Mouse (Mus musculus) ES-CJ7 (cell line): Measurements from ENCODE around the gene Kdelc1.

ENCODE experiments used
- DNase-seq: peaks from one replicate; pipeline ENCODE4 v3.0.0; 2011; ENCODE audit warnings: low read depth, low spot score

The Kdelc1 gene

DNA sequence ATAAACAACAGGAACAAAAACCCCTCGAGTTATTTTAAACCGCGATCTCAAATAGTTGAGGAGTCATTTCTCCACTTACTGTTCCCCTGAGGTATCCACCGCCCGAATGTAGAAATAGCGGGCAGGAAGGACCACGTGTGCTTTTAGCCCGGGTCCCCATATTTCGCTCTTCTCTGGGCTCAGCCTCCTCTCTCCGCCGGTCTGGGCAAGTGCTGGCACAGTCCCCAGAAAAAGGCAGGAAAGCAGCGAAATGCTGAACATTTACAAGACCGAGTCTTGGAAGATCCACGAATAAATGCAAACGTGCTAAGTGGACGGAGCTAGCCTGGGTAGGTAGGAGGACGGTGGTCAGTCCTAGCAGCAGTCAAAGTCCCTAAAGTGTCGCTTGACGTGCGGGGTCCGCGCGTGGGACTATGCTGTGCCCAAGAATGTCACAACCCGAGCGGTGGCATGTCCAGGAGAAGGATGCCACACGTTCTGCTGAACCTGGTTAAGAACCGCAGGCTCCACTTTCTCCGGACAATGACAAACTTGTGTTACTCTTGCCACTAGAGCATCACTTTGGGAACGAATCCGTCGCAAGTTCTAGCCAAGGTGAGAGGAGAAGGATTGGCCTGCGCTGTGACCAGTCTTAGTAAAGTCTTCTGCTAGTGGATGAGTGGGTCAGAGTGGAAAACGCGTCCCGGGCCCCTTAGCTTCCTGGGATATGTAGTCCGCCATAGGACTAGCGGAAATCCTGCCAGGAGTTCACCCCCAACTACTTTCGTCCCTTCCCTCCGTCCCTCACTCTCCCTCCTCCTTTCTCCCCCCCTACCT lies at the start of gene Kdelc1, which contains the start of gene Bivm:
Gene Kdelc1, minus strand, starts transcription at position 570 of the 816 bp plus-strand sequence.
Gene Bivm, plus strand, starts transcription at position 719 of the 816 bp plus-strand sequence.
- peak; percentile 98 for DNase-seq

DNA sequence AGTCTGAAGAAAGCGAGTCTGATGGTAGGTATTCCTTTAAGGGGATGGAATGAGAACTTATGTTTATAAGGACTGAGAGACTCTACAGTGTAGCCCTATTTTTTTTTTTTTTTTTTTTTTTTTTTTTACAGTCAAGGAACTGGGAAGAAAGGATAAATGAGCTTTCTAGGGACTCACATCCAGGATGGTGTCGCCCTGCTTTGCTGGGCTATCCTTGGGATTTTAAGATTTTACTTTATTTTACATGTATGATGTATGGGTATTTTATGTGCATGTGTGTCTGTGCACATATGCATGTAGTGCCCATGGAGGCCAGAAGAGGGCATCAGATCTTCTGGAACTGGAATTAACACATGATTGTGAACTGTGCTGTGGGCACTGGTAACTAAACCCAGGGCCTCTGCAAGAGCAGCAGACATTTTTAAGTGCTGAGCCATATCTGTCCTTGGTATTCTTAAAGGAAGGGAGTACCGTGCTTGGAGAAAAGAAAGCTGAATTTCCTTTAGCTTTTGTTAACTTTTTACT lies 49.3 kb upstream of the Kdelc1 start:
- DNase-seq, result peak; percentile 61

DNA sequence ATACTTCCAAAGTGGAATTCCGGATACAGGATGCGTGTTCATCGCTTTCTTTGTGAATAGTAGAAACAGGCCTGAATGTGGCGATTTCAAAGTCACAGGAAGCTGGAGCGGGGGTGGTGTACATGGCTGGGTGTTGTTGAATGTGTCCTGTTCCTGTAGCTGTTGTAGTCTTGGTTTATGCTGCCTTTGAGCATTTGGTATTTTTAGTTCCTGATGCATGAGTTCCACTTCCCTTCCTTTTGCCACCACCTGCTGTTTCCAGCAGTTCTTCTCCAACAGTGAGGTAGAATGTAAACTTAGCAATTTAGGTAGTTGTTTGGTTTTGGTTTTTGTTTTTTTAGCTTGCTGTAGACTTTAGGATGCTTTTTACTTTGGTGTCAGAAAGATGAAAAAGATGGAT lies 43.8 kb upstream of the Kdelc1 start:
- DNase-seq, result no peak

- DNase-seq, result no peak
Observed at GRCm38 (mm10) chr1:44161818-44162217, 43.2 kb upstream of the Kdelc1 start.

GRCm38 (mm10) chr1:44158317-44158716 lies 39.7 kb upstream of the Kdelc1 start:
- no peak for DNase-seq

DNA sequence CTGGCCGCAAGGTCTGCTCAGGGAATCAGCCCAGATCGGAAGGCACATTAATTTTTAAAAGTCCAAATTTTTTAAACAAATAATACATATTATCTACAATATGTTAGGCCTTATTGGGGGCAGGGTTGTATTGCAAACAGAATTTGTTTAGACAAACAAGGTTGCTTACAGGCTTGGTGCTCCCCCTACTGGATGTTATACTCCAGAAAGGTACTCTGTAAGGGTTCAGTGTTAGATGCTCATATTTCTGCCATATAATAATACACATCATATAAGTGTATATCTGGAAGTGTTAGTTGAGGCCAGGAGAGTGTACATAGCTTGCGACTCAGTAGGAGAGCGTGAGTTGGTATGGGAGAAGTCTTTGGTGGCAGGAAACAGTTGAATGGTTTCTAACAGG lies 36.7 kb upstream of the Kdelc1 start:
- peak; percentile 26 for DNase-seq

GRCm38 (mm10) chr1:44148706-44149105 lies 30.1 kb upstream of the Kdelc1 start:
- no peak for DNase-seq

DNA sequence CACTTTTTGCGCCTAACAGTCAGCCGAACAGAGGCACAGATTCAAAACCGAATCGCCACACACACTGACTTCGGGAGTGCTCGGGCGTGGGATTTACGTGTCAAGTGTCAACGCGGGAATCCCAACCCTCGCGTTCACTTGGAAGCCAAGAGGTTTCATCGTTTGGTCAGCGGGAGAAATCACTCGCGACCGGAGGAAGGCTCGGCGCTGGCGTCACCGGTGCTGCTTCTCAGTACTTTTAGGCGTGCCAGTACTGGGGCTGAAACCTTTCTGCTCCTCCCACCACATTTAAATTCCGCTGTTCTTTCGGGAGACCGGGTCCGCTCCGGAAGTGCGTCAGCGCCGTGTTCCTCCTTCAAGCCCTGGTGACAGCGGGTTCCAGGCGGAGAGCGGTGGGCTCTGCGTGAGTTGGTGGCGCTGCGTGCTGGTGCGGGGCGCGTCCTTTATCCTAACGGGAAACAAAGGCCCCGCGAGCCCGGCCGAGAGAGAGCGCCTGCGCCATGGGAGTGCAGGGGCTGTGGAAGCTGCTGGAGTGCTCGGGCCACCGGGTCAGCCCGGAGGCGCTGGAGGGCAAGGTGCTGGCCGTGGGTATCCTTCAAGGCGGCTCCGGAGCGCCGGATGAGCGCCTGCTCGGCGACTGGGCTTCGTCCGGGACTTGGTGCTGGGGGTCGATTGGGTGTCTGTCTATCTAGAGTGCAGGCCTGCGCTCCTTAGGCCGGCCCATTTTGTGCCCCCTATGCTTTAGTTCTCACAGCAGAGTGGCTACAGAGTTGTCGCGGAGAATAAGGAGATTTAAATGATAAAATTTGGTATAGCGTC lies 29.2 kb upstream of the Kdelc1 start, which contains the start of gene Ercc5:
Gene Ercc5, plus strand, starts transcription at position 182 of the 819 bp plus-strand sequence.
- peak; percentile 96 for DNase-seq

GRCm38 (mm10) chr1:44142747-44143146 lies 24.1 kb upstream of the Kdelc1 start:
- DNase-seq, result no peak

DNA sequence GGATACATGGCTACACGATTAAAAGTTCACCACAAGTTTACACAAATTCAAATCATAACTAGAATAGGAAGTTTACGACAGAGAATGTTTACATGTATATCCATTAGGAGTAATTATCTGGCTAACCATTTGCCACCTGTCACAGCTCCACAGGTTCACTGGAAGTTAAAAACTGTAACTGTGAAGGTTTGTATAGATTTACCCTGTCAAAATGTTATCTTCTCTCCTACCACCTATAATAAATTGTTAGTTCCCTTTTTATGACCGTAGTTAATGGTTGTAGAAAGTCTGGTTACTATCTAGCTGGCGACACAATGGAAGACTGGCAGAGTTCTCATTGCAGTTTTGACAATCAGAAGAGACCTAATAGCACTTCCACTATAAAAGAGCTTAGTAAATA lies 21.6 kb upstream of the Kdelc1 start:
- DNase-seq, result no peak

DNA sequence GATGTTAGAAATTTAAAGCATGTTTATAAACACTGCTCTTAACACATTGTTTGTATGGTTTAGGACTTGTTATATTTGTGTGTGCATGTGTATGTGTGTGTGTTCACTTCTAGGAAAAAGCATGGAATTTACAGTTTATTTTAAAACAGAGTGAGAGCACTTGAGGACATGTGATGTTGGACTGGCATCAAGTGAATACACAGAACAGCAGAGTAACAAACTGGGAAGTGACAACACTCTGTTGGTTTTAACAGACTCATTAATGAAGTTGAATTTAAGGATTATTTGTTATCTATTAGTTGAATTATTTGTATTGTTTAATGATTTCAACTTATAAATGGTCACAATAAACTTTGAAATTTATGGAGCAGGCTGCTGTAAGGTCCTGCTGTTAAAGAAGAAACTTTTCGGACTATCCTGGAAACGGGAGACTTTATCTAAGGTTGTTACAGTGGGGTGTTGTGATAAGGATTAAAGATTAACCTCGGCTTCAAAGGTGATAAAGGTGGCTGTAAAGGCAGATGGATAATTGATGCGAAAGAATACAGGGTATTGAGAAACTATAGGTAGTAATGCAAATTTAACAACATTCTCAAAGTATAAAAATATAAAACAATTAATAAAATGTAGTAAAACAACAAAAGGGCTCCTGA lies 11.4 kb upstream of the Kdelc1 start:
- DNase-seq, result no peak

- no peak for DNase-seq
Observed at GRCm38 (mm10) chr1:44125590-44125989, 7.0 kb upstream of the Kdelc1 start.

GRCm38 (mm10) chr1:44122256-44122655 lies 3.6 kb upstream of the Kdelc1 start:
- no peak for DNase-seq

DNA sequence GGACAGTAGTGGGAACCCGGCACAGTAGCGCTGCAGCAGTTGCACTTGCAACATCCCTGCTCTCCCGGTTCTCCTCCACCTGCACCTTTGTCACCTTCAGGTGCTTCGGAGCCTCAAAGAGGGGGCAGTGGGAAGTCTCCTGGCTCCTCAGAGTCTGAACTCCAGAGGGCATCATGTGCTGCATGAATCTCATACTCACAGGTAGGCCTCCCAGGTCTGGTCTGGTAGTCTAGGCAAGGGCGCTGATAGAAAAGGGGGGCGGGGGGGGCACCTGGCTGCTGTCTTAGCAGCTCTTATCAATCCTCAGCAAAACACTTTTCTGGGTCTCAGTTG lies 1.4 kb upstream of the Kdelc1 start:
- no peak for DNase-seq

DNA sequence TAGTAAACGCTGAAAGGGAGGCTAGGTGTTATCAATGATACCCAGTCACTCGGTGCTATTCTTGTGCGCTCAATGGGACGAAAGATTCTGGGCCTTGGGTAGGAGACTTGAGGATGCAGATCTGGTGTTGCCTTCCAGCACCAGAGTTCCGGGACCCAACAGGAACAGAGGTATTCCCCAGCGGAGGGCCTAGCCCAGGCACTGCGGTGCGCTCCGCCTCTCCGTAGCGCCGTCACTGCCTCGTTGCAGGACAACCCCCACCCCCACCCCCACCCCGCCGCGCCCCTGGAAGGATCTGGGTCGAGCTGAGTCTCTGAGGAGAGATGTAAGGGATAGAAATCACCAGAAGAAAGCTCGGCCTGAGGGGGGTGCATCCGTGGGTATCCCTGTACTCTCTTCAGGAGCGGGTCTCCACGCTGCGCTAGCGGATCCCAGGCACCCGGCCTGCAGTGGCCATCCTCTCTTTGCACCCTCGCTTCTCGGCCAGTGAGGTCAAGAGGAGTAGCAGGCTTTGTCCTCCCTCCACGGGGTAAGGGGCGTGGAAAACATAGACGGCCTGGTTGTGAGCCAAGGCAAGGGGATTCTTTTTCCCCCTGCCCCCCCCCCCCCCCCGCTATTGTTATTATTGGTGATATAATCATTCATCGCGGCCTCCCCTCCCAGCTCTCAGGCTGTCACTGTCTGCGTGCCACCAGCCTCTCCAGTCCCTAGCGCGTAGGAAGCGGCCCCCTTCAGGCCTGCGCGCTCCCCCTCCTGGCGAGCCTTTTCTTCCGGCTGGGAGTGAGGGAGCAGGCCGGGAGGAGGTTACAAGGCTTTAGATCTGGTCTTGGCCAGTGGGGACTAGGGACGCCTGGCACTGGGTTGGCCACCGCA lies 829 bp upstream of the Kdelc1 start:
- peak; percentile 83 for DNase-seq

GRCm38 (mm10) chr1:44117571-44117970 lies 1.0 kb downstream of the Kdelc1 start:
- no peak for DNase-seq

DNA sequence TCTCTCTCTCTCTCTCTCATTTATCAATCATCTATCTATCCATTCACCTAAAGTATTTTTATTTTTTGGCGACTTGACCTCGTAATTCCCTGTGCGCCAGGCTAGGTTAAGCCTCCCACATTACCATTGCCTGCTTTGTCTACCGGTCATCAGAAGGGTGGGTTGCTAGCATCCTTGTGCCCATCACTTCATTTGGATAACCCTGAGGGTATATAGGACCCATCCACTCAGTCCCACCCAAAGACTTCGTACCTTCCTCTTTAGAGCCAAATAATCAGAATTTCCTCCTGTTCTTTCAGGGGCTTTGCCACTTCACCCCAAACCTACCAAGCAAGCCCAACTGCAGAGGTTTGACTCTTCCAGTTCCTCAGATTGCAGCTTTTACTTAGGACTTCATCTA lies 15.7 kb downstream of the Kdelc1 start:
- DNase-seq, result peak; percentile 17

DNA sequence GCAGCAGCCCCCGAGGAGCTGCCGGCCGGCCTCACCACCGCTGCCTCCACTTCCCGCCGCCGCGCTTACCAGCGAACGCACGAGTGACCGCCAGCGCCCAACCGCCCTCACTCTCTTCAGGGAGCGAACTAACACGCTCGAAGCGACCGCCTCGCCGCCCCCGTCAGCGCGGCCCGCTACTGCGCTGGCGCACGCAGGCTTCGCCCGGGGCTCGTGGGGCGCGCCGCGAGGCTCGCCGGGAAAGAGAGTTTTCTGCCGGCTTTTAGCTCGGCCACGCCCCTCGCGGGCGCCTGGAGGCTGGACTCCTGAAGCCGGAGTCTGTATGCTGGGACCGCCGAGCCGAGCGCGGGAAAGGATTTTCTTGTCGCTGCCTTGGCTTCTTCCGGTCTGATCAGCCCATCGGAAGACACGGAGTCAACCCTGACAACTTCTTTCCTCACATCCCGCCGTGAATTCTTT lies 16.3 kb downstream of the Kdelc1 start, which contains the start of gene Tex30:
Gene Tex30, minus strand, starts transcription at position 183 of the 459 bp plus-strand sequence.
- DNase-seq, result peak; percentile 94

DNA sequence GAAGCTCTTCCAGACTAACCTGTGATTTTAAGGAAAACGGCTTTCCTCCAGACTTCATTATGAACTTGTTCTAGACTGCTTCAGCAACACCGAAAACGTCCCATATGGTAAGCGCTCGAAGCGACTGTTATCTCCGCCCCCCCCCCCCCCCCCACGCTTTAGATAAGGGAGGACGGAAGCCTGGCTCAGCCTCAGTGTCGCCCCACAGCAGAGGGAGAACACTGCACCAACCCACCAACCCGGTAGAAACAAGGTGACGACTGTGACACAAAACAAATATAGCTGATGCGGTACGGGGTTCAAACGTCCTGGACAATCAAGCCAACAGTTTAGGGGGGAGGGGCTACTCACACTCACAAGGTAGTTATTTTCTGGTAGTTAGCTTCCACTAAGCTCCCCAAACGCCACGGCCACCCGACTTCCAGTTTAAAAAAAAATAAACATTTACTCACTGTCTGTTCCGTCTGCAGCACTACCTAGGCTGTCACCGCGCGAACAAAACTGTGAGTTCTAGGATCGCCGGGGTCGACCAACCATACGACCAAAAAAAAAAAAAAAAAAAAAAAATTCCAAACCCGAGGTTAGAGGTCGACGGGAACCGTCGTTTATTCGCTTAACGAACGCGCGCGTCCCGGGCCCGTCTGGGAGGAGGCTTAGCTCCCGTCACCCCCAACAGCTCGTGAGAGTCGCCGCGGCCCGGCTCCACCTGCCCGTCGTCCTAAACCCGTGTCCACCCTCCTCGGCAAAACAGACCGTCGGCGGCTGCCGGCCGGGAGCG lies 17.0 kb downstream of the Kdelc1 start:
- peak; percentile 44 for DNase-seq

GRCm38 (mm10) chr1:44064625-44065024 lies 54.0 kb downstream of the Kdelc1 start:
- DNase-seq, result peak; percentile 78
